Mouse (Mus musculus): ENCODE results near the gene C1qb. TPM values are rescaled to one million over a fixed set of nuclear protein-coding genes. Genes with fewer than 3 reads are reported as not detected.

C1qb gene
- total and polyA plus RNA-seq, 2 experiments from 2014 or later, result 37.2 to 64.1 TPM

DNA sequence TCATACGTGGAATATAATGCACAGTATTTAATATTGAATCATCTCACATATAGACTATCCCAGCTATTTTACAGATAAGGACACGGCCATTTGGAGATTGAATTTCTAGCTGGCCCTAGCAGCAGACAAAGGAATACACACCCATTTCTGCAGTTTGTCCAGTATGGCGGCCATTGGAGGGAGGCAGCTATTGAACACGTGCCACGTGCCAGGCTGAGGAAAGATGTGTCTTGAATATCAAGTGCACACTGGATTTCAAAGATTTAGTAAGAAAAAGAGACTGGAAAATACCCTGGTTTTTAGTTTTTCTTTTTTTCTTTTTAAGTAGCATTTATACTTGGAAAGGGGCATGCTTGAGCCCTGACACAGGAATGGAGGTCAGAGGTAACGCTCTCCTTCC lies 38.8 kb downstream of the C1qb start:
- no peak overlapping the region for H3K27ac ChIP-seq (ENCODE audit: low read depth)
- H3K27me3 ChIP-seq (ENCODE audit: control insufficient read depth, insufficient read depth, low read length), result peaks cover 20% of the 10 kb centered on the region
- ATAC-seq (ENCODE audit: insufficient read depth, low read depth) (no peak), DNase-seq (ENCODE audit: low spot score) (no peak)
- 0 out of 2 replicates have a peak, but pooled peaks cover 3% of the 10 kb centered on the region for H3K9me3 ChIP-seq (replicated peaks; ENCODE audit: control insufficient read depth, low read length)
- no peak overlapping the region for H3K9ac ChIP-seq (replicated peaks; ENCODE audit: low read depth, low read length)
- H3K4me3 ChIP-seq (ENCODE audit: low read depth, low read length), result no peak overlapping the region
- no peaks in the 10 kb centered on the region for H3K4me1 ChIP-seq (ENCODE audit: control insufficient read depth, insufficient read depth)
- no peak overlapping the region for H3K4me2 ChIP-seq (ENCODE audit: low read depth, low read length)
- TF ChIP-seq EP300 (IDR thresholded peaks at IDR 0.05; ENCODE audit: low read depth) (no peak), CTCF (IDR thresholded peaks at IDR 0.05; ENCODE audit: low read depth) (no peak)
- H3K36me3 ChIP-seq (replicated peaks; ENCODE audit: control insufficient read depth, insufficient read depth, low read length), result no peaks in the 10 kb centered on the region
- WGBS, result 70% methylated on average over 6 of the region's 6 CpGs

DNA sequence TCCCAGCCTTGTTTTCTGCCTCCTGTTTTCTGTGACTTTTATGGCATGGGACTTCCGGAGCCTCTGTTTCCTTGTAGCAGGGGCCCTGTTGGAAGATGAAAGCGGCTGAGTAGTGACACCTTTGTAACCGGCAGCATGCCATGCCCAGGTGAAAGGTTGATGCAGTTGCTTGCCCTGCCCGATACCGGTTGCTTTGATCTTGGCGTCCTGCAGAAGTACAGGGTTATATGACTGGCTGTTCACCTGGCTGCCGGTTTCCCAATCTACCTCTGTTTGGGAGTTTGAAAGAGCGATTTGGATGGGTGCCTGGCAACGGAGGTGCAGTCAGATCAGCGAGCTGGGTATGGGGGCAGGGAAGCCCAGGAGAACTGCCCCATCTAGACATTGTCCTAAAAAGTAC lies 43.2 kb downstream of the C1qb start:
- 75% methylated on average over 10 of the region's 10 CpGs for WGBS
- TF ChIP-seq CTCF (IDR thresholded peaks at IDR 0.05; ENCODE audit: low read depth), result no peak
- Histone ChIP-seq H3K4me3 (ENCODE audit: low read depth, low read length) (no peak overlapping the region), H3K27ac (ENCODE audit: low read depth) (no peak overlapping the region), H3K36me3 (replicated peaks; ENCODE audit: control insufficient read depth, insufficient read depth, low read length) (no peaks in the 10 kb centered on the region), H3K4me1 (ENCODE audit: control insufficient read depth, insufficient read depth) (no peaks in the 10 kb centered on the region), H3K27me3 (ENCODE audit: control insufficient read depth, insufficient read depth, low read length) (peaks cover 48% of the 10 kb centered on the region), H3K9ac (replicated peaks; ENCODE audit: low read depth, low read length) (no peak overlapping the region), H3K4me2 (ENCODE audit: low read depth, low read length) (no peak overlapping the region), H3K9me3 (replicated peaks; ENCODE audit: control insufficient read depth, low read length) (0 out of 2 replicates have a peak, but pooled peaks cover 3% of the 10 kb centered on the region)
- ATAC-seq (ENCODE audit: insufficient read depth, low read depth), result no peak
- no peak for DNase-seq (ENCODE audit: low spot score)

DNA sequence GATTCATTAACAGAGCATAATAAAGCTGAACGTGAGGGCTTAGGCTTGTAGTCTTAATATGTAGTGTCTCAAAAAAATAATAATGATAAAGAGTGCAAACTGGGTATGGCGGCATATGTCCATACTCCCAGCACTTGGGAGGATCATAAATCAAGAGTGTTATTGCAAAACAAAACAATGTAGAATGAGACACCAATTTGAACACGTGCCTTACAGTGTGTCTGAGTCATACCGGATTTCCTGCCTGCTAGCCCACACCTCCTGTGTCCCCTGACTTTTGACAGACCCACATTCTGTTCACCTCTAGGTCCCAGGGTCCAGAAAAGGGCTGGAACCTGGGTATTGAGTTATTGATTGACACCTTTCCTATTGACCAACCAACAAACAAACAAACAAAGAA lies 44.0 kb downstream of the C1qb start:
- TF ChIP-seq EP300 (IDR thresholded peaks at IDR 0.05; ENCODE audit: low read depth), result no peak
- no peak for TF ChIP-seq CTCF (IDR thresholded peaks at IDR 0.05; ENCODE audit: low read depth)
- no peak overlapping the region for H3K4me2 ChIP-seq (ENCODE audit: low read depth, low read length)
- peaks cover 49% of the 10 kb centered on the region for H3K27me3 ChIP-seq (ENCODE audit: control insufficient read depth, insufficient read depth, low read length)
- no peak for DNase-seq (ENCODE audit: low spot score)
- H3K4me3 ChIP-seq (ENCODE audit: low read depth, low read length), result no peak overlapping the region
- no peak overlapping the region for H3K27ac ChIP-seq (ENCODE audit: low read depth)
- no peak for ATAC-seq (ENCODE audit: insufficient read depth, low read depth)
- 0 out of 2 replicates have a peak, but pooled peaks cover 3% of the 10 kb centered on the region for H3K9me3 ChIP-seq (replicated peaks; ENCODE audit: control insufficient read depth, low read length)
- WGBS, result 56% methylated on average over 4 of the region's 4 CpGs
- no peaks in the 10 kb centered on the region for H3K36me3 ChIP-seq (replicated peaks; ENCODE audit: control insufficient read depth, insufficient read depth, low read length)
- H3K9ac ChIP-seq (replicated peaks; ENCODE audit: low read depth, low read length), result no peak overlapping the region
- H3K4me1 ChIP-seq (ENCODE audit: control insufficient read depth, insufficient read depth), result no peaks in the 10 kb centered on the region

DNA sequence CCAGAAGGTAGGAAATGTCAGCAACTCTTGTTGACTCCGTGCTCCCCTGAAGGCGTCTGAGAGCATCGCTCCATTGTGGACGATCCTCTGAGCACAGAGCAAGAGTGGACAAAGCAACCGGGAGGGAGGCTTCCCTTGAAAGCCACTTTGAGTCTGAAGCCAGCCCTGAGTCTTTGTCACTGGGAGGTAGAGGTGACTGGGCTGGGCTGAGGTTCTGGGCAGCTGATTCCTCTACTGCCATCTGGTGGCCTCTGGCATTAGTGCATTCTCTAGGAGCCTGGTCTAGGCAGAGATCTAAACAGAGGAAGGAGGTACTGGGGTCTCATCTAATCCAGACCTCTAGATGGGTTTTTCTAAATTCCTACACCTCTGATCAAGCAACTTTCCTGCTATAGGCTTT lies 44.9 kb downstream of the C1qb start:
- TF ChIP-seq CTCF (IDR thresholded peaks at IDR 0.05; ENCODE audit: low read depth) (peak; percentile 88), EP300 (IDR thresholded peaks at IDR 0.05; ENCODE audit: low read depth) (no peak)
- WGBS, result 7% methylated on average over 5 of the region's 5 CpGs
- DNase-seq (ENCODE audit: low spot score), result peak; percentile 73
- Histone ChIP-seq H3K4me1 (ENCODE audit: control insufficient read depth, insufficient read depth) (0 out of 2 replicates have a peak, but pooled peaks cover 5% of the 10 kb centered on the region), H3K9ac (replicated peaks; ENCODE audit: low read depth, low read length) (no peak overlapping the region), H3K36me3 (replicated peaks; ENCODE audit: control insufficient read depth, insufficient read depth, low read length) (no peaks in the 10 kb centered on the region), H3K4me3 (ENCODE audit: low read depth, low read length) (no peak overlapping the region), H3K27me3 (ENCODE audit: control insufficient read depth, insufficient read depth, low read length) (peaks cover 58% of the 10 kb centered on the region), H3K4me2 (ENCODE audit: low read depth, low read length) (no peak overlapping the region), H3K9me3 (replicated peaks; ENCODE audit: control insufficient read depth, low read length) (0 out of 2 replicates have a peak, but pooled peaks cover 3% of the 10 kb centered on the region), H3K27ac (ENCODE audit: low read depth) (no peak overlapping the region)
- ATAC-seq (ENCODE audit: insufficient read depth, low read depth), result peak; percentile 71

DNA sequence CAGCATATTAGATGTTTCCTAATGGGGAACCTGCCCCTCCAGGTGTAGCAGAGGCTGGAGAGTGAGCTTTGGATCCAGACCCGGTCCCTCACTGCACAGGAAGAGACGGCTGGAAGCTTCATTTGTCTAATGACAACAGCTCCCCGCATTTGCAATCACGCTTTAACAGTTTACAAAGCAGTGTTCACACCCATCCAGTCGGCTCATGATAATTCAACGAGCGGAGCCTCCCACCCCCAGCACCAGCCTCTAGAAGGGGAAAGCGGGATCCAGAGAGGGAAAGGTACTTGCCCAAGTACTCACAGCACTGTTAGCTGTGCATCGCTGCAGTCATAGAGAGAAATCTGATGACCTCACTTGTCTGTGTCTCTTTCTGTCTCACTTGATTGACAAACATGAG lies 47.5 kb downstream of the C1qb start:
- DNase-seq (ENCODE audit: low spot score) (no peak), ATAC-seq (ENCODE audit: insufficient read depth, low read depth) (no peak)
- WGBS, result 42% methylated on average over 9 of the region's 9 CpGs
- H3K4me3 ChIP-seq (ENCODE audit: low read depth, low read length), result no peak overlapping the region
- no peaks in the 10 kb centered on the region for H3K36me3 ChIP-seq (replicated peaks; ENCODE audit: control insufficient read depth, insufficient read depth, low read length)
- H3K27me3 ChIP-seq (ENCODE audit: control insufficient read depth, insufficient read depth, low read length), result peaks cover 70% of the 10 kb centered on the region
- H3K4me1 ChIP-seq (ENCODE audit: control insufficient read depth, insufficient read depth), result 0 out of 2 replicates have a peak, but pooled peaks cover 10% of the 10 kb centered on the region
- H3K4me2 ChIP-seq (ENCODE audit: low read depth, low read length), result no peak overlapping the region
- H3K9me3 ChIP-seq (replicated peaks; ENCODE audit: control insufficient read depth, low read length), result no peaks in the 10 kb centered on the region
- H3K9ac ChIP-seq (replicated peaks; ENCODE audit: low read depth, low read length), result no peak overlapping the region
- no peak for TF ChIP-seq CTCF (IDR thresholded peaks at IDR 0.05; ENCODE audit: low read depth)
- TF ChIP-seq EP300 (IDR thresholded peaks at IDR 0.05; ENCODE audit: low read depth), result no peak
- no peak overlapping the region for H3K27ac ChIP-seq (ENCODE audit: low read depth)

DNA sequence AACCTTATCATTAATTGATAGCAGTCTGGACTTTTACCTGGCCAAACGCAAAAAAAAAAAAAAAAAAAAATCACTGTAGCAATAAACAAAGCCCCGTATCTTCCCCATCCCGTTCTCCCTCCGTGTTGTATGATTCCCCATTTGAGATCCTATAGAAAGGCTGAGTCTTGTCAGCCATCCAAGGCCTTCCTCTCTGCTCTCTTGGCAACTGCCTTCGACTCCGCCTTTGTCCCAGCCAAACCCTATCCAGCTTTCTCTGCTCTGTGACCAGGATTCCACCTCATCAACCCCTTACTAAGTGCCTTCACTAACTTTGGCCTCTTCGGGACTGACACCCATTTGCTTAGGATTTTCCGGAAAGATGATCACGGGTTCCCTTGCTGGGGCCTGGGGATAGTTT lies 48.0 kb downstream of the C1qb start:
- H3K27ac ChIP-seq (ENCODE audit: low read depth), result no peak overlapping the region
- WGBS, result 66% methylated on average over 9 of the region's 9 CpGs
- H3K36me3 ChIP-seq (replicated peaks; ENCODE audit: control insufficient read depth, insufficient read depth, low read length), result no peaks in the 10 kb centered on the region
- DNase-seq (ENCODE audit: low spot score) (no peak), ATAC-seq (ENCODE audit: insufficient read depth, low read depth) (no peak)
- no peak overlapping the region for H3K9ac ChIP-seq (replicated peaks; ENCODE audit: low read depth, low read length)
- peaks cover 74% of the 10 kb centered on the region for H3K27me3 ChIP-seq (ENCODE audit: control insufficient read depth, insufficient read depth, low read length)
- no peak overlapping the region for H3K4me3 ChIP-seq (ENCODE audit: low read depth, low read length)
- H3K9me3 ChIP-seq (replicated peaks; ENCODE audit: control insufficient read depth, low read length), result no peaks in the 10 kb centered on the region
- TF ChIP-seq EP300 (IDR thresholded peaks at IDR 0.05; ENCODE audit: low read depth), result no peak
- no peak for TF ChIP-seq CTCF (IDR thresholded peaks at IDR 0.05; ENCODE audit: low read depth)
- H3K4me1 ChIP-seq (ENCODE audit: control insufficient read depth, insufficient read depth), result 0 out of 2 replicates have a peak, but pooled peaks cover 10% of the 10 kb centered on the region
- no peak overlapping the region for H3K4me2 ChIP-seq (ENCODE audit: low read depth, low read length)

Data from heart, postnatal 0 days (tissue).